Mouse (Mus musculus) liver, postnatal 0 days (tissue): ENCODE measurements around the gene Phb. TPM values are rescaled to one million over a fixed set of nuclear protein-coding genes. Genes with fewer than 3 reads are reported as not detected.

Experiments
- ATAC-seq: fragments of 200-750 bp; cut with Nextera tagmentation; 2 replicates; pipeline ENCODE4 v1.8.0; 2017; ENCODE audit warnings: mild to moderate bottlenecking, moderate library complexity
- DNase-seq: peaks from one replicate; pipeline ENCODE4 v3.0.0-alpha.2; 2016
- H3K27ac ChIP-seq: fragments of 300-500 bp; sonication (generic); 2 replicates; pipeline ENCODE4 v1.5.1; 2014; ENCODE audit warnings: antibody characterized with exemption, moderate library complexity, mild to moderate bottlenecking, low read depth
- H3K27me3 ChIP-seq: fragments of 300-500 bp; sonication (generic); 2 replicates; pipeline ENCODE4 v1.6.1; 2014; ENCODE audit warnings: low read length, control low read depth, mixed read lengths; ENCODE audit not compliant: insufficient read depth
- H3K36me3 ChIP-seq: fragments of 300-500 bp; sonication (generic); replicated peaks from 2 replicates; pipeline ENCODE4 v1.6.1; 2014; ENCODE audit warnings: mild to moderate bottlenecking, control low read depth, low read length, moderate library complexity, mixed read lengths; ENCODE audit not compliant: insufficient read depth
- H3K4me1 ChIP-seq: fragments of 300-500 bp; sonication (generic); 2 replicates; pipeline ENCODE4 v1.6.1; 2014; ENCODE audit warnings: antibody characterized with exemption, mild to moderate bottlenecking, control low read depth; ENCODE audit not compliant: insufficient read depth
- H3K4me2 ChIP-seq: fragments of 300-500 bp; sonication (generic); 2 replicates; pipeline ENCODE4 v1.6.1; 2014; ENCODE audit warnings: low read depth, mild to moderate bottlenecking, low read length, moderate library complexity, mixed read lengths
- H3K4me3 ChIP-seq: fragments of 300-500 bp; sonication (generic); 2 replicates; pipeline ENCODE4 v1.5.1; 2014; ENCODE audit warnings: low read depth, low read length
- H3K9ac ChIP-seq: fragments of 300-500 bp; sonication (generic); replicated peaks from 2 replicates; pipeline ENCODE4 v1.6.1; 2014; ENCODE audit warnings: mild to moderate bottlenecking, moderate library complexity
- H3K9me3 ChIP-seq: fragments of 300-500 bp; sonication (generic); 2 replicates; pipeline ENCODE4 v1.6.1; 2016; ENCODE audit warnings: mild to moderate bottlenecking, control low read depth, low read length, mixed read lengths
- CTCF ChIP-seq: sonication (generic); IDR thresholded peaks from 2 replicates; pipeline ENCODE4 v1.5.1; 2016; ENCODE audit warnings: antibody characterized with exemption, low read depth
- EP300 ChIP-seq: IDR thresholded peaks from 2 replicates; pipeline ENCODE4 v1.6.1; 2016; ENCODE audit warnings: antibody characterized with exemption, low read depth, mild to moderate bottlenecking
- WGBS: fragments of 180-500 bp; shearing (Covaris S2); extraction: QIAGEN DNeasy Blood & Tissue Kit; methylation state at CpG from one replicate; pipeline ENCODE4 v1.1.7; 2014; ENCODE audit not compliant: insufficient replicate concordance; 5-methylcytosine and 5-hydroxymethylcytosine counted together
- polyA plus RNA-seq: library from polyadenylated mRNA; unstranded; fragments of >200 nt; fragmentation: Nextera tagmentation; extraction: Ambion mirVana; gene quantifications from 2 replicates; pipeline ENCODE4 v1.2.1, GENCODE M21; 2015

Phb gene
- polyA plus RNA-seq, 1 experiment from 2014 or later = 236 TPM

- Histone ChIP-seq H3K9me3 (no peaks in the 10 kb centered on the region), H3K36me3 (no peaks in the 10 kb centered on the region), H3K4me3 (no peak overlapping the region), H3K4me1 (peaks cover 22% of the 10 kb centered on the region), H3K9ac (no peak overlapping the region), H3K27ac (peak overlapping the region; percentile 29; the same call in 1 of the 2 replicates), H3K4me2 (no peak overlapping the region), H3K27me3 (no peaks in the 10 kb centered on the region)
- peak; percentile 35; the same call in 1 of the 2 replicates for ATAC-seq
- TF ChIP-seq EP300 (no peak), CTCF (no peak)
- 78% methylated on average over 4 of the region's 4 CpGs for WGBS
- DNase-seq = no peak
Observed at GRCm38 (mm10) chr11:95724466-95724865, 57.7 kb downstream of the Phb start.

- Histone ChIP-seq H3K4me2 (no peak overlapping the region), H3K27ac (no peak overlapping the region), H3K27me3 (no peaks in the 10 kb centered on the region), H3K9me3 (no peaks in the 10 kb centered on the region), H3K4me3 (no peak overlapping the region), H3K9ac (no peak overlapping the region), H3K36me3 (no peaks in the 10 kb centered on the region), H3K4me1 (peaks cover 23% of the 10 kb centered on the region)
- DNase-seq (no peak), ATAC-seq (no peak)
- no peak for TF ChIP-seq CTCF
- TF ChIP-seq EP300 = no peak
- WGBS = 75% methylated on average over 4 of the region's 4 CpGs
Observed at GRCm38 (mm10) chr11:95726156-95726555, 59.4 kb downstream of the Phb start.

- Histone ChIP-seq H3K4me3 (no peak overlapping the region), H3K4me2 (no peak overlapping the region), H3K9me3 (no peaks in the 10 kb centered on the region), H3K4me1 (peaks cover 23% of the 10 kb centered on the region), H3K9ac (no peak overlapping the region), H3K27ac (no peak overlapping the region), H3K36me3 (no peaks in the 10 kb centered on the region), H3K27me3 (no peaks in the 10 kb centered on the region)
- ATAC-seq (no peak), DNase-seq (no peak)
- no peak for TF ChIP-seq EP300
- no peak for TF ChIP-seq CTCF
- 57% methylated on average over 5 of the region's 5 CpGs for WGBS
Observed at GRCm38 (mm10) chr11:95727947-95728346, 61.2 kb downstream of the Phb start.

- ATAC-seq (no peak), DNase-seq (no peak)
- no peak for TF ChIP-seq EP300
Observed at GRCm38 (mm10) chr11:95728916-95729907, 62.5 kb downstream of the Phb start.

More at GRCm38 (mm10) chr11:95728916-95729907, 62.5 kb downstream of the Phb start:
- H3K4me2 ChIP-seq = peak overlapping the region; percentile 57
- H3K4me1 ChIP-seq = peaks cover 22% of the 10 kb centered on the region
- 69% methylated on average over 12 of the region's 12 CpGs for WGBS
- H3K9ac ChIP-seq = no peak overlapping the region
- no peaks in the 10 kb centered on the region for H3K36me3 ChIP-seq
- H3K27me3 ChIP-seq = no peaks in the 10 kb centered on the region
- no peaks in the 10 kb centered on the region for H3K9me3 ChIP-seq
- H3K27ac ChIP-seq = peak overlapping the region; percentile 60
- no peak overlapping the region for H3K4me3 ChIP-seq

Other genes starting within 250 kb of the Phb start
- gene Nxph3, start 152.4 kb upstream of the Phb start, polyA plus RNA-seq = not detected in 2 replicates
- 1.3 and 1.7 TPM in 2 replicates for gene Ngfr, start 79.2 kb upstream of the Phb start, polyA plus RNA-seq
- 5.0 and 5.6 TPM in 2 replicates for gene Zfp652, start 45.7 kb downstream of the Phb start, polyA plus RNA-seq
- 0.18 and 0.31 TPM in 2 replicates for gene B130006D01Rik, start 56.6 kb downstream of the Phb start, polyA plus RNA-seq
- gene Phospho1, start 157.5 kb downstream of the Phb start, polyA plus RNA-seq = 1.9 and 2.0 TPM in 2 replicates
- 30.2 and 32.2 TPM in 2 replicates for gene Gngt2, start 170.3 kb downstream of the Phb start, polyA plus RNA-seq
- 9.8 and 10.2 TPM in 2 replicates for gene Abi3, start 175.5 kb downstream of the Phb start, polyA plus RNA-seq
- 0.14 and 0.18 TPM in 2 replicates for gene B4galnt2, start 247.9 kb downstream of the Phb start, polyA plus RNA-seq